Mouse (Mus musculus): ENCODE data around the gene Tuba1a.
A peak's percentile ranks its signal among the peaks of the same experiment; 100 is the strongest.

Tuba1a gene

DNA sequence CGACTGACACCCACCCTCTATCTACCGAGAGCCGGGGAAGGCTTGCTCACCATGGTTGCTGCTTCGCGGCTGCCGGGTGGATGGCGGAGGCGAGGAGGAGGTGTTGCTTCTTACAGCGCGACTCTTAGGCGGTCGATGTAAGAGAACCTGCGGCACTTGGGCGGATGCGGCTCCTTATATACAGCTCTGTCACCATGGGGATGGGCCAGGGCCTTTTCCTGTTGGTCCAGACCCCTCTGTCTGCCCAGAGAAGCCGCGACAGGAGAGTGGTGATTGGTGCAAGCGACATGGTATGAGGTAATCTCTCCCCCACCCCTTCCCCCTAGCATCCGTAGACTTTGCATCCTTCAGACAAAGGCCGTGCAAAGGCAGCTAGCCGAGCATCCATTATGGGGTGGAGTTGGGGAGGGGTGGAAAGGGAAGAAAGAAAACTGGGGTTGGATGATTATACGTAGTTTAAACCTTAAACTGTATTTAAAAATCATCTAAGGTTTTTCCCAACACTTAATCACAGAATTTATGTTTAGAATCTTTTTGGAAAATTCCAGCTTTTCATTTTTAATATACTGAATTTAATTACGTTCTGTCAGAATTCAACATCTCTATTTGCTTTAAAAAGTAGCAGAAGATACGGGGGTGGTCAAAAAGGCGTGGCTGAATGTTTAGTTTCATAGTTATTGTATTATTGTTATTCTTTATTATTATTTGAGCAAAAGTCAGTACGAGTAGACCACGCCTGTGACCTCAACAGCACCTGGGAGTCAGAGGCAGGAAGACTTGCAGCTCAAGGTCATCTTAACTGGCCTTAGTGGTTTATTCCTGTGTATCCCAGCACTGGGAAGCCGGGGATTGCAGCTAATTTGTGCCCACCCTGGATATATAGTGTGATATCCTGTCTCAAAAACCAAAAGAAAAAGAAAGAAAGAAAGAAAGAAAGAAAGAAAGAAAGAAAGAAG lies at the start of gene Tuba1a, which contains the start of gene Gm49450:
Gene Tuba1a, minus strand, starts transcription at position 303 of the 956 bp plus-strand sequence.
Gene Gm49450, minus strand, starts transcription at position 151 of the 956 bp plus-strand sequence.
- peak; percentile 97 for DNase-seq

DNA sequence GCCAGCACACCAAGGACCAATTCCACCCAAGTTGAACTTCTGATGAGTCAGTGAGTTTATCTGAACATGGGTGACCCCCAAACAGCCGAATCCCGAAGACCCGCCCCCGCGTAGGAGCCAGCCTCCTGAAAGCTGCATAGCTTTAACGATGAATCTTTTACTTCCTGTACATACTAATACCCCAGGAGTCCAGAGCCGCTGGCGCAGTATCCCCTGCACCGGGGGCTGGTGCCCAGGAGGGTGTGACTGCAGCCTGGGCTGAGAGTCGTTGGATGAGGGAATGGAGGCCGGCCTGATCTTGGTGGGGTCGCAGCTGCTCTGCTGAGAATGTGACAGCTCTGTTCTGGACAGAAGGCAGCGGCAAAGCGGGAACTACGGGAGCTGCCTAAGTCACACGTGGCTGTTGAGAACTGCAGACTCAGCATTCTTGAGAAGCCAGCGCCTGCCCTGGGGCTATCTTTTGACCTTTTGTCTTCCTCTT lies 48.0 kb upstream of the Tuba1a start:
- no peak for DNase-seq

DNA sequence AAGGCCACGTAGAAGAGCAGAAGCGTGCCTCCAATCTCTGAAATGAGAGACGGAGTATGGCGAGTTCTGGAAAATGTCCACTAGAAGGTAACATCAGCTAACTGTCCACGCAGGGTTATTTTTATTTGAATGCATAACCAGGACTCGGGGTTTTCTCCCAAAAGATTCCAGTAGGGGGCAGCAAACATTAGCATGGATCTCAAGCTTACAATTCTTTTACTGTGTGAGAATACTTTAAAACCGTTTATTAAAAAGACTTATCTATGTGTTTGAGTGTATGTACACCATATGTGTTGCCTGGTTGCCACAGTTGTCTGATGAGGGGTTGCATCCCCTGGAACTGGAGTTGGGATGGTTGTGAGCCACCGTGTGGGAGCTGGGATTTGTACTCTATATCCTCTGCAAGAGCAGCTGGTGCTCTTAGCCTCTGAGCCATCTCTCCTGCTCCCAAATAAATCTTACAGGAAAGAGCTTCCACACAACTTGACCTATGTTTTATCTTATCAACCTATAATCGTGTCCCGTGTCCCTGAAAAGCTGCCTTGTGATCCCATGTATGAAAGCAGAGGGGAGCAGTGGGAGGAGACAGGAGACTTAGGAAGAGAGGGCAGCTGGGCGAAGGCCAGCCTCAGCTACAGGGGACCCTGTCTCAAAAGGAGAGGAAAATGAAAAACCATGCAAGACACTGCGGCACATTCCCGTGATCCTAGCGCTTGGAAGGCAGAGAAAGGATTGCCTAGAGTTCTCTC lies 47.2 kb upstream of the Tuba1a start:
- peak; percentile 80 for DNase-seq

DNA sequence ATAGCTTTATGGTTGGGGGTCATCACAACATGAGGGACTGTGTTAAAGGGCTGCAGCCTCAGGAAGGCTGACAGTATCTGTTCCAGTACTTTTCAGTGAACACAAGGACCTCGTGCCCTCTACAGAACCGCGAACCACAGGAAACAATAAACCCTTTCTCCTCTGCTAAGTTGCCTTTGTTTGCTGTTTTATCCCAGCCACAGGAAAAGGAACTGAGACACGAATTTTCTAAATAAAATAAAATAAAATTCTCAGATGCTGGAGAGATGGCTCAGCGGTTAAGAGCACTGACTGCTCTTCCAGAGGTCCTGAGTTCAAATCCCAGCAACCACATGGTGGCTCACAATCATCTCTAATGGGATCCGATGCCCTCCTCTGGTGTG lies 45.3 kb upstream of the Tuba1a start:
- no peak for DNase-seq

DNA sequence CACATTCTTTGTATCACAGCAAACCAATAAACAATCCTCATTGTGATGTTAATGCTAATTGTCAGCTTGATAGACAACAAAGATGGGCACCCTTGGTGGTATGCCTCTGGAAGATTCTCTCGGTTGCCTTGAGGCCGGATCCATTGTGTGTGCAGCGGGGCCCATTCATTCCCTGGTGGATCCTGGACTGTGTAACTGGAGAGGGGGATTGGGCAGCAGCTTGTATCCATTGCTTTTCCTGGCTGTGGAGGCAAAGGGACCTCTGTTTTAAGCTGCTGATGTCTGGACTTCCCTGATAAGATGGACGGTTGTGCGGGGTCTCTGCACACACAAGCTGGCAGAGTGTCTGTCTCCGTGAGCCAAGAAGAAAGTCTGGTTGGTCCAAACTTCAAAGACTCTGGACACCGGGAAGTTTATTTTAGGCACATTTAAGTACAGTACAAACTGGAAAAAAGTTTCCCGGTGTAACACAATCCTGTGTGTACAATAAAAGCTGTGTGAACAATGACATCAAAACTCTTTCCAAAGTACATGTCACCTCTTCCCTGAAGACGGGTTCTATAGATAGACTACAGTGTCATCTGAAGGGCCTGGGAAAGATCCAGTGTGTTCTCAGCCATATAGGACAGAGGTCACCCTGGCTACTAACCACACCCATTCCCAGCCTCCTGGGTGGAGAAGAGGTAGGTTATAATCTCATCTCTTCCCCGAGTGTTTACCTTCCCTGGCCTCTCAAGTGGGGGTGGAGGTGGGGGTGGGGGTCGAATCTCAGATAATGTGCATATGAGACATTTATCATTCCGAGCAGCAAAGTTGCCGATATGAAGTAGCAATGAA lies 44.7 kb upstream of the Tuba1a start:
- no peak for DNase-seq

DNA sequence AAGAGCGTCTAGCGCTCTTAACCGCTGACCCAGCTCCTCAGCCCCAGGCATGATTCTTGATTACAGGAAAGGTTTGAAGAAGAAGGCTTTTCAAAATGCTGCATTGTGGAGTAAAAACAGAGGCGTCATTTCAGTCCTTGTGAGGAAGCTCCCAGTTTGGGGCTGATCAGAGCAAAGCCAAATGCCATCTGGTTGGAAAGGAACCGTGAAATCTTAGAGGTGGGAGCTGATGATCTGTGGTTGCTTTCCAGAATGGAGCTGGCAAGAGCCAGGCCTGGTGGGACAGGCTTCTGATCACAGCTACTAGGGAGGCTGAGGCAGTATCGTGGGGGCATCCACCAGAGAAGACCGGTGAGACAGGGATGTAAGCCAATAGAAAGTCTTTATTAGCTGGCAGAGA lies 43.3 kb upstream of the Tuba1a start:
- no peak for DNase-seq

DNA sequence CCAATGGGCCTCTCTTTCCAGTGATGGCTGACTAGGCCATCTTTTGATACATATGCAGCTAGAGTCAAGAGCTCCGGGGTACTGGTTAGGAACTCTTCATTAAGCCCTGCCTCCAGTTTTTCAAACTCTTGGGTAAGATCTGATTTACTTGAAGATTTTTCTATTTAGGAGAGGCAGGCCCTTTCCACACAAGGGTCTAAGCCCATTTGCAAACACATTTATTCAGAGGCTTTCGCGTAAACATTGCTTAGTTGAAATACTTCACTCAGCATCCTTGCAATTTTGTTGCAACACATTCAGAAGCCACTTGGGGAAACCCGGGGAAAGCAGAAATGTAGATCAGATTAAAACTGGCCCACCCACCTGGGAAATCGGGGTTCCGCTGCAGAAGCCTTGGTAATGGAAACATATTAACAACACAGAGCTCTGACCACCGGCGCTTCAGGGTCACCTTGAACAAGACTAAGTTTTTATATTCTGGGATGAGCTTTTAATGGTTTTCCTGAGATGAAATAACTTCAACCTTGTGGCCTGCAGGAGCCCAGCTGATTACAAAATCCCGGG lies 41.5 kb upstream of the Tuba1a start:
- no peak for DNase-seq

DNA sequence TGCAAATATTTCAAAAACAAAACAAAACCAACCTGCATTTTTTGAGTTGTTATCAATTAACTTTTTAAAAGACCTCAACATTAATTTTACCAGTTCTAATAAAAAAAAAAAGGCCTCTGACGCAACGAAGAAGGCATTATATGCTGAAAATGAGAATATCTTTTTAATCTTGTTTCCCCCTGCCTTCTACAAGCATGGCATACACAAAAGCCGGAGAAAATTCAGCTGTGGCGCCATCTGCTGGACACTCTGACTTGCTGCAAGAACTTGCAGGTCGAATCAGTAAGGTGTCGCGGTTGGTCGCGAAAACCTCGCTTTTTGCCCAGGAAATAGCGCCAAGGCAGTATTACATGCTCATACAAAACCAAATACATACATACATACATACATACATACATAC lies 40.4 kb upstream of the Tuba1a start:
- DNase-seq: peak; percentile 92

DNA sequence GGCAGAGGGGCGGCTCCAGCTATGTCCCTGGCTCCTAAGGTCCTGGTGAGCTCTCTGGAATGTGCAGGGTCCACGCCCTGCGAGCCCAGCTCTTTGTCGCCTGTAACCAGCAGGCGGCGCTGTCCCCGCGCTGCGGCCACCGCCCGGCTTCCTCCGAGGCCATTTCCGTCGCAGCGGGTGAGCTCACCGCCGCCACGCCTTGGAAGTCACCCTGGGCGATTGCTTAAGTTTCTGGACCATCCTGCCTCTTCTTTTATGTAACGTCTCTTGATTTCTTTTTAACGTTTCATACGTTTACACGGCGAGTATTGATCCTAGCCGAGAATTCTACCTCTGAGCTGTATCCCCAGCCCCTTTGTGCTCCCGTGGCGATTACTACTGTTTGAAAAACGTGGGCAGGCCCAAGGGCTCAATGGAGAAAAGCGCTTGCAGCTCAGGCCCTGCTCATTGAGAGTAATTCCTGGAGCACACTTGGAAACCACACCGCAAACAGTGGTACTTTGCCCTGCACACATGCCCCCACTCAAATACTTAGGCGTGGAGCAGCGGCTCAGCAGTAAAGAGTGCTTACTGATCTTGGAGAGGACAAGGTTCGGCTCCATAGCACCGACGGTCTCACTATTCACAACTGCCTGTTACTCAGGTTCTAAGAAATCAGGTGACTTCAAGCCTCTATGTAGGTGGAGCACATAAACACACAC lies 39.7 kb upstream of the Tuba1a start:
- DNase-seq: peak; percentile 97

DNA sequence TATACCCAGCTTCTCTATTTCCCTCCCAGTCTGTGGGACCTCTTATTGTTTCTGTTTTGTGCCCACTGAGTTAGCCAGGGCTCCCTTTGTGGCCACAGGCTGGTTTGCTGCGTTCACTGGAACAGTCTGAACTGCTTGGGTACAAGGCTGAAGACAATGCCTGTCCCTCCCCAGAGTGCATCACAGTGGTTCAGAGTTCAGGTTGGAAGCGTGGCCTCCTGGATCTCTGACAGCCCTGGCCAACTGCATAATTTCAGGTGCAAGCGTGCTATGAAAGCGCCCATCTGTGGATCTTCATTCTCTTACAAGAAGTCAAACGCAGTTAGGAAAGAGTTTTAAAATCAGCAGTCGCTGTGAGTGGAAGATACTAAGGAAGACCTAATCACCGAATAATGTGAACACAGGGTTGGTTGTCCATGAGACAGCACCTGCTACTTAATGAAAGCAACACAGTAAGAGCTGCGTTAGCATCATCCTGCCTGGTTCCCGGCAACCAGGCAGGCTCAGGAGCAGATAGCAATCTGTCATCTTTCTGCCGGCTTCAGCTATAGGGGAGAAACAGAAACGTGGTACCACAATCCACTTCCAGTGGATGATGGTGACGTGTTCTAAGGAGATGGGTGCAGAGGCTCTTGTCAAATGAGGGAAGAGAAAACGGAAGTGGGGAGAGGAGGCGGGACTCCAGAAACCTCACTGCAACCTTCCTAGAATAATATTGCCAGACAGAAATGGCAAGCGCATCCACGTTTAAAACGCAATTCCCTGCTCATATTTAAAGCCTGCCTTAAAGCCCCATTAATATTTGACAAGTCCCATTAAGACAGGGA lies 38.8 kb upstream of the Tuba1a start:
- DNase-seq: peak; percentile 78

DNA sequence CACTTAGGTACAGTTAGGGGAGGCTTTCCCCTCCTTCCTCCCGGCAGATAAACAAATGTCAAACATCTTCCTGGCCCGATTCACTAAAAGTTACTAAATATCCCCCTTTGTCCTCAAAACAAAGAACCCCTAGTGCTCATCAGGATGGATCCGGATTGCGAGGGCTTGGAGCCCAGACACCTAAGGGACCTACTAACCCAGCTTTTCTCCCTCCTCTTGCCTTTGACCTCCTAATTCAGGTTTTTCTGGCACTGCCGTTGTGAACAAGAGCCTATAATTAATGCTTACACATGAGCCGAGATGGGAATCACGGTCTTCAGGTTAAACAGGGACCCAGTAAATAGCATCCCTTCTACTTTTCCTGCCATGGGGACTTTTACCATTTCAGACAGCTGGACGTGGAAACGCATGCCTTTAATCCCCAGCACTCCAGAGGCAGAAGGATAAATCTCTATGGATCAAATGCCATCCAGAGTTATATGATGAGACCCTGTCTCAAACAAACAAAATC lies 38.1 kb upstream of the Tuba1a start:
- DNase-seq: no peak

DNA sequence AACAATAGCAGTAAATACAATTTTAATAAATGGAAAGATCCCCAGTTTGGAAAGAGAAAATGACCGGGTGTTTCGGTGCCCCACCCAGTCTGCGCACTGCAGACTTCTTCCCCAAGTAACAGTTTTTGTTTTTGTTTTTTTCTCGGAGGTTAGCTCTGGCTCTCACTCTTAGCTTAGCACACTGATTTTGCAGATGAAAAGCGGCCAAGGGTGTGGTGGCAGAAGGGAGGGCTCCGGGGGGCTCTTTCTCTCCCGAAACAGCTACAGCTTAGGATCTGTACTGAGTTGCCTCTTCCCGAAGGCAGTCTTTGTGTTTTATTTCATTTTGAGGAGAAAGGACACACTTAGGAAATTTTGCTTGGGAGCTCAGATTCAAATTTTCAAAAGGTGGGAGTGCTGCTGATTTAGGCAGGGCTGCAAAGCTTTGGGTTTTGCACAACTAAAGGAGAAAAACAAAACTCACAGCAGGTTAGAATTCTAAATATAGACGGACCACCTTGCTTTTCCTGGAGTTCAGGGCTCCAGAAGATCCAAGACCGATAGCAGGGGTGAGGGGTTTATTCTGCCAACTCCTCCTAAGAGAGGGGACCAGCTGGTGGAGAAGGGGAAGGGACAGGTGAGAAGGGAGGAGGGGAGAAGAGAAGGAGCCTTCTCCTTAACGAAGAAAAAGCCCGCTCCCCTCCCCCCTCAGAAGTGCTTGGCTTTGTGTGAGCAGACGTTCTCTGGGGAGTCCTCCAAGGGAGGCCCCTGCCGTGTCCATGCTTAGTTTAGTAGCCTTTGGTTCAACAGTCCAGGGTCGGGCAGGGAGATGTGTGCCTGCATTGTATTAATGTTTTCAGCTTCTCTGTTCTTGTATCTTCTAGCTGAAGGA lies 37.4 kb upstream of the Tuba1a start:
- DNase-seq: no peak

DNA sequence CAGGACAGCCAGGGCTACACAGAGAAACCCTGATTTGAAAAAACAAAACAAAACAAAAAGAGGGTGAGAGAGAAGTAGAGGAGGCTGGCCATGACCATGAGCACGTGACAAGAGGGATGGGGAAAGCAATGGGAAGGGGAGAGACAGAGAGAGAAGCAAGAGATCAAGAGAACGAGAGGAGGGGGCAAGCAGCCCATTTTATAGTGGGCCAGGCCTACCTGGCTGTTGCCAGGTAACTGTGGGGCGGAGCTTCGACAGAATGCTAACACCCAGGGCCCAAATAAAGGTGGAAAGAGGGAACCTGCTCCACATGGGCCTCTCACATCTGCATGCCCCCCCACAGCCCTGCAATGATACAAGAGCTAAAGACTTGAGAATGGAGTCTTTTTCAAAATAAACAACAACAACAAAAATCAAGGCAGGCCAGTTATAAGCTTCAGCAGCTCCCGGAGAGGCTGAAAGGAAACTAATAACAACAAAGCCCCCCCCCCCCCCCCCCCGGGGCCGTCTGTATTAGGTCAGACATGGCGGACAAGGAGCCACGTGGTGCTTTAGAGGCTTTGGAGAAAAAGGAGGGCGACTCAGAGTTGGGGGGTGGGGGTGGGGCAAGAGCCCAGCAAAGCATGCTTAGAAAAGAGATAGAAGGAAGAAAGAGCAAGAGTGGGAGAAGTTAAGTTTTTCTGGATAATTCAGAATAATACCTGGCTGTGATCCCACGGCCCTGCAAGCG lies 36.4 kb upstream of the Tuba1a start:
- no peak for DNase-seq

DNA sequence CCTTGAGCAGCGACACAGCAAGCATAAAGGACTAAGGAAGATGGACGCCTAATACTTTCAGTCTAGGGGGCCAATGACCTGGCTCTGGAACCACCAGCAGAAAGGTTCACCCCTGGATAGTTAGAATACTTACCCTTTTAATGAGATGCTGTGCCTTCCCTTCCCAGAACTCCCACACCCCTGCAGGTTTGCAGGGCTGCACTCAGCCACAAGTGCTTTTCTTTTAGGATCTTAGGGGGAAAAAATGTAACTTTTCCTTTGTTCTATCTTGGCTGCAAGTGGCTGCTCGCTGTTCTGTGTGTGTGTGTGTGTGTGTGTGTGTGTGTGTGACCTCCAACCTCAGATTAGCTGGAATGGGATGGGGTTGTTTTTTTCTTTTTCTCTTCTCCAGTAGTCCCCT lies 35.3 kb upstream of the Tuba1a start:
- DNase-seq: no peak

DNA sequence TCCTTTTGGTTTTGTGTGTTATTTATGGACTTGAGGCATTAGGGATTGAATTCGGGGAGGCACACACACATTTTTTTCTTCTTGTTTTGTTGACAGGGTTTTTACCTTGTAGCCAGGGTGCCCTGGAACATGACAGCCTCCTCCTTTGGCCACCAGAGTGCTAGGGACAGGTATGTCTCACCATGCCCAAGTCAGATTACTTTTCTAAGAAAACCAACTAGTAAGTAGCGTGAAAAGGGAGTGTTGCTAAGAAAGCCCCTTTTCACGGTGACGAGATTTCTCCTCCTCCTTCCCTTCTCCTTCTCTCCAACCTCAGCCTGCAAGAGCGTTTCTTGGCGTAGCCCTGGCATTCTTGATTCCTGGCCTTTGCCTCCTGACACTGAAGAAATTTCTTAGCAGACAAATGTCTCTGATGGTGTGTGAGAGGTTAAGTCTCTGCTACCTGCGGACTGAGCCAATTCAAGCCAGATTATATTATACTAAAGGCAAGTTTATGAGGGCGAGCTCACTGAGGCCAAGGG lies 34.2 kb upstream of the Tuba1a start:
- DNase-seq: no peak

DNA sequence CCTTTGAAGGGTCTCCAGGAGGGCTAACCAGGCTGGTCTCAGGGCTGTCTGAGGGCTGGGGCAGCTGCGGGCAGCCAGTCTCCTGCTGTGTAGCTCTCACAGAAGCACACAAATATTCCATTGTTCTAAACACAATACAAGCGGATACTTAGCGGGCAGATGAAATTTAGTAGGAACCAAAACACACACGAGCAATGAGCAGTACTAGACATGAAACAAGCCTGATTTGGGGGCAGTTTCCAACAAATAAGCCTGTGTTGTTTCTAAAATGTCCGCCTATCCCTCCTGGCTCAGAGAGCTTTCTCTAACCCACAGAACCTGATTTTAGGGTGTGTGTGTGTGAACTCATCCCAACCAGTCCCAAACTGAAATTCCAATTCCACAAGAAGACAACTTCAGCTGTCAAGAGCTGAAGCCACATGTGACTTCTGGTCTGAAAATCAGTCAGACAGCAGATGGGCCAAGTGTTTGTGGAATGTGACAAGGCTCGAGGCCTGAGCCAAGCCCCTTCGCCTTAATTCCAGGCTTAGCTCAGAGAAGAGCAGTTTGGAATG lies 33.7 kb upstream of the Tuba1a start:
- peak; percentile 68 for DNase-seq

DNA sequence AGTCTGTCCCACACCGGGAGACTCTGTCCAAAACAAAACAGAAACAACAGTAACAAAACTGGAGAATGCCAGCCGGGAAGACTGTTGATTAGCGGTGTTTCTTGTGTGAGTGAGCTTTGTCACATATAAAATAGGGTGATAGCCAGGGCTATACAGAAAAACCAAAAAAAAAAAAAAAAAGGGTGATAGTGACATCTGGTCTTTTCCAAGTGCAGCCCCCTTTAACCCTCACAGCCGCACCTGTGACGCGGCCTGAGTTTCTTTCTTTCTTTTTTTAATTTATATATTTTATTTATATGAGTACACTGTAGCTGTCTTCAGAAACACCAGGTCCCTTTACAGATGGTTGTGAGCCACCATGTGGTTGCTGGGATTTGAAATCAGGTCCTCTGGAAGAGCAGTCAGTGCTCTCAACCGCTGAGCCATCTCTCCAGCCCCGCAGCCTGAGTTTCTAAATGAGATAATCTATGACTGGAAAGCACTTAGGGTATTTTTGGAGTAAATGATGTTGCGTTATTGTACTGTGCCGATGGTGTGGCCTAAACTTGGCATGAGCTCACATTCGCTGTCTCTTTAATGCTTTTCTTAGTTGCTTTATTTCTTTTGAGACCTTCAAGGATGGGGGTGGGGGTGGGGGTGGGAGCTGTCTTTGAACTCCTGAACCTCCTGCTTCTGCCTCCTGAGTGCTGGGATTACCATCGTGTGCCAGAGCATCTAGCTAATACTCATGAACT lies 32.6 kb upstream of the Tuba1a start:
- no peak for DNase-seq
